Mouse (Mus musculus) hindbrain, embryonic 11.5 days (tissue): Measurements from ENCODE around the gene Mindy2. TPM values are rescaled to one million over a fixed set of nuclear protein-coding genes. Genes with fewer than 3 reads are reported as not detected.

Source experiments
- ATAC-seq: fragments of 200-750 bp; cut with Nextera tagmentation; 2 replicates; pipeline ENCODE4 v1.8.0; 2017; ENCODE audit warnings: mild to moderate bottlenecking, moderate TSS enrichment, moderate library complexity; ENCODE audit not compliant: low FRiP score
- DNase-seq: peaks from one replicate; pipeline ENCODE4 v3.0.0-alpha.2; 2015; ENCODE audit warnings: low spot score
- H3K27ac ChIP-seq: fragments of 300-500 bp; sonication (generic); 2 replicates; pipeline ENCODE4 v1.5.1; 2014; ENCODE audit warnings: mild to moderate bottlenecking, low read depth, low read length
- H3K27me3 ChIP-seq: fragments of 300-500 bp; sonication (generic); 2 replicates; pipeline ENCODE4 v1.6.1; 2014; ENCODE audit warnings: mild to moderate bottlenecking, low read length, moderate library complexity, mixed read lengths; ENCODE audit not compliant: control insufficient read depth, insufficient read depth
- H3K36me3 ChIP-seq: fragments of 300-500 bp; sonication (generic); 2 replicates; pipeline ENCODE4 v1.6.1; 2014; ENCODE audit warnings: mild to moderate bottlenecking, low read length, moderate library complexity, mixed read lengths; ENCODE audit not compliant: control insufficient read depth, insufficient read depth
- H3K4me1 ChIP-seq: fragments of 300-500 bp; sonication (generic); replicated peaks from 2 replicates; pipeline ENCODE4 v1.6.1; 2014; ENCODE audit warnings: low read length, mixed read lengths; ENCODE audit not compliant: control insufficient read depth, insufficient read depth
- H3K4me2 ChIP-seq: fragments of 300-500 bp; sonication (generic); replicated peaks from 2 replicates; pipeline ENCODE4 v1.6.1; 2014; ENCODE audit warnings: mild to moderate bottlenecking, low read depth, low read length
- H3K4me3 ChIP-seq: fragments of 300-500 bp; sonication (generic); 2 replicates; pipeline ENCODE4 v1.5.1; 2014; ENCODE audit warnings: low read depth, low read length
- H3K9ac ChIP-seq: fragments of 300-500 bp; sonication (generic); 2 replicates; pipeline ENCODE4 v1.6.1; 2014; ENCODE audit warnings: low read depth, low read length
- H3K9me3 ChIP-seq: fragments of 300-500 bp; sonication (generic); 2 replicates; pipeline ENCODE4 v1.6.1; 2016; ENCODE audit warnings: low read length; ENCODE audit not compliant: control insufficient read depth
- WGBS: fragments of 180-500 bp; shearing (Covaris S2); extraction: QIAGEN DNeasy Blood & Tissue Kit; methylation state at CpG from one replicate; pipeline ENCODE4 v1.1.7; 2014; 5-methylcytosine and 5-hydroxymethylcytosine counted together
- polyA plus RNA-seq: library from polyadenylated mRNA; unstranded; fragments of >200 nt; fragmentation: Nextera tagmentation; extraction: Ambion mirVana; gene quantifications from 2 replicates; pipeline ENCODE4 v1.2.1, GENCODE M21; 2014

The Mindy2 gene
- polyA plus RNA-seq, 1 experiment from 2014 or later, result 11.1 TPM

DNA sequence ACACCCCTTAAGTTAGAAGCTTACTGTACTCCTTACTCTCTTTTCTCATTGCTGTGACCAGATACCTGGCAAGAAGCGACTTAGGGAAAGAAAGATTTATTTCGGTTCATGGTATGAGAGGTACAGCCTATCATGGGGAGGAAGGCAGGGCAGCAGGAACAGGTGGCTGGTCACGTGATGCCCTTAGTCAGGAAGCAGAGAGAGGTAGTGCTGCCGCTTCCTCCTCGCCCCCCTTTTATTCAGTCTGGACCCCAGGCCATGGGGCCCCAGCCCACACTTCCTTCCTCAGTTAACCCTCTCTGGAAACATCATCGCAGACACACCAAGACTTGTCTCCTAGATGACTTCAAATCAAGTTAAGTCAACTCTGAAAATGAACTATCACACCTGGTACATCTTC, 14.3 kb upstream of the Mindy2 start:
- no peak overlapping the region for H3K4me3 ChIP-seq
- H3K9me3 ChIP-seq, result no peaks in the 10 kb centered on the region
- H3K36me3 ChIP-seq, result no peaks in the 10 kb centered on the region
- no peak for ATAC-seq
- no peak overlapping the region for H3K9ac ChIP-seq
- H3K4me1 ChIP-seq, result no peaks in the 10 kb centered on the region
- no peak overlapping the region for H3K4me2 ChIP-seq
- no peak for DNase-seq
- 78% methylated on average over 6 of the region's 6 CpGs for WGBS
- H3K27me3 ChIP-seq, result no peaks in the 10 kb centered on the region
- no peak overlapping the region for H3K27ac ChIP-seq

DNA sequence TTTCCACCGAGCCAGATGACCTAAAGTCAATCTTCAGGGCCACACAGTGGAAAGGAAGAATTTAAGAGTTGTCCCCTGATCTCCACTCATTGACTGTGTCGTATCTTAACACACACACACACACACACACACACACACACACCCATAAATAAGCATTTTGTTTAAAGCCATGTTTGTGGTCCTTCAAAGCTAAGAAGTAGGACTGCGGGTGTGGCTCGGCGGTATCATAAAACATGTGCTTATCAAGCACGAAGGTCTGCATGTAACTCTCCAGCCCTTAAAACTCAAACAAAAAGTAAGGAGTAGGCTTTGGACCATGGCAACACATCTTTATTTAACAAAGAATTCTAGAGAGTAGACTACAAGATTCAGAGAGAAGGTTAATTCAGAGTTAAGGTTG, 13.4 kb upstream of the Mindy2 start:
- H3K36me3 ChIP-seq, result no peaks in the 10 kb centered on the region

DNA sequence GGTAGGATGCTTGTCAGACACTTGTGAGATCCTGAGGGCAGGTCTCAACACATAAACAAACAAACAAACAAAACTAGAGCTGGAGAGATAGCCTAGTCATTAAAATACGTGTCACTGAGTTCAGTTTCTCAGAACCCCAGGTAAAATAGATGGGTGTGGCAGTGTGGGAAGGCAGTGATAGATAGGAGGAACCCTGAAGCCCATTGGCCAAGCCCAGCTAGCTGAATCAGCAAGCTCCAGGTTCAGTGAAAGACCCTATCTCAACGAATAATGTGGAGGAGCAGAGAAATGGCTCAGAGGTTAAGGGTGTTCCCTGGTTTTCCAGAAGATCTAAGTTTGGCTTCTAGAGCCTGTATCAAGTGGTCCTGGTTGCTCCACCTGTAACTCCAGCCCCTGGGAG, 12.2 kb upstream of the Mindy2 start:
- no peak for ATAC-seq
- no peak overlapping the region for H3K9ac ChIP-seq
- no peak for DNase-seq
- 76% methylated on average over 2 of the region's 2 CpGs for WGBS
- no peak overlapping the region for H3K27ac ChIP-seq
- no peaks in the 10 kb centered on the region for H3K4me1 ChIP-seq
- no peaks in the 10 kb centered on the region for H3K27me3 ChIP-seq
- no peaks in the 10 kb centered on the region for H3K36me3 ChIP-seq
- H3K4me2 ChIP-seq, result no peak overlapping the region
- no peak overlapping the region for H3K4me3 ChIP-seq
- H3K9me3 ChIP-seq, result no peaks in the 10 kb centered on the region

More for the DNA sequence above, 13.4 kb upstream of the Mindy2 start:
- Histone ChIP-seq H3K4me2 (no peak overlapping the region), H3K27me3 (no peaks in the 10 kb centered on the region), H3K27ac (no peak overlapping the region), H3K4me3 (no peak overlapping the region), H3K9ac (no peak overlapping the region), H3K9me3 (no peaks in the 10 kb centered on the region), H3K4me1 (no peaks in the 10 kb centered on the region)
- ATAC-seq (no peak), DNase-seq (no peak)
- WGBS, result 91% methylated on average over 6 of the region's 6 CpGs

DNA sequence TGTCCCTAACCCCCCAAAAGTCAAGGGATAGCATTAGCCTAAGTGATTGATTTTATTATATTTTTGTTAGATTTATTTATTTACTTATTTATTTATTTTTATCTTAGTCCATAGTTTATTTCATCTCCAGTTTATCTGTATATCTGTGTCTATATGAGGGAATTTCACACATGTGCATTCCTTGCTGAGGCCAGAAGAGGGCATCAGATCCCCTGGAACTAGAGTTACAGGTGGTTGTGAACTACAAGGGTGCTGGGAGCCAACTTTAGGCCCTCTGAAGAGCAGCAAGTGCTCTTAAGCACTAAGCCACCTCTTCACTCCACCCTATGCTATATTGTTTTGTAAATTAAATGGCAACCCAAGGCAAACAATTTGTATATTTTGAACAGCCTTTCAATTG, 11.1 kb upstream of the Mindy2 start:
- DNase-seq, result no peak
- Histone ChIP-seq H3K27me3 (no peaks in the 10 kb centered on the region), H3K4me2 (no peak overlapping the region), H3K4me1 (no peaks in the 10 kb centered on the region), H3K9ac (no peak overlapping the region), H3K36me3 (no peaks in the 10 kb centered on the region), H3K27ac (no peak overlapping the region), H3K4me3 (no peak overlapping the region), H3K9me3 (no peaks in the 10 kb centered on the region)
- ATAC-seq, result no peak

DNA sequence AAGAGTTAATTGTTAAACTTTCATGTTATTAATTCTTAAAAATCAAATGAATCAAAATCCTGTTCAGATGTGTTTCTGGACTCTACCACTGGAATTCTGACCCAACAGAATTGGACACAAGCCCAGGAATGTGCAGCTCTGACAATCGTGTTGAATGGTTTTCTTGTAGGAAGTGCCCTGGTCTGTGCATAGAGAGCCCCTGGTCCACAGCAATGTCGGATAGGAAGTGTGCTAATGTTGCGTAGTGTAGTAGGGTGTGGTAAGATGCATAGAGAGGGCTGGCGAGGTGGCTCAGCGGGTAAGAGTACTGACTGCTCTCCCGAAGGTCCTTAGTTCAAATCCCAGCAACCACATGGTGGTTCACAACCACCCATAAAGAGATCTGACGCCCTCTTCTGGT, 9.8 kb upstream of the Mindy2 start:
- DNase-seq (no peak), ATAC-seq (no peak)
- WGBS, result 78% methylated on average over 7 of the region's 7 CpGs
- H3K36me3 ChIP-seq, result no peaks in the 10 kb centered on the region
- H3K27ac ChIP-seq, result no peak overlapping the region
- H3K4me1 ChIP-seq, result no peaks in the 10 kb centered on the region
- H3K4me2 ChIP-seq, result no peak overlapping the region
- H3K9me3 ChIP-seq, result no peaks in the 10 kb centered on the region
- H3K4me3 ChIP-seq, result no peak overlapping the region
- no peaks in the 10 kb centered on the region for H3K27me3 ChIP-seq
- H3K9ac ChIP-seq, result no peak overlapping the region

DNA sequence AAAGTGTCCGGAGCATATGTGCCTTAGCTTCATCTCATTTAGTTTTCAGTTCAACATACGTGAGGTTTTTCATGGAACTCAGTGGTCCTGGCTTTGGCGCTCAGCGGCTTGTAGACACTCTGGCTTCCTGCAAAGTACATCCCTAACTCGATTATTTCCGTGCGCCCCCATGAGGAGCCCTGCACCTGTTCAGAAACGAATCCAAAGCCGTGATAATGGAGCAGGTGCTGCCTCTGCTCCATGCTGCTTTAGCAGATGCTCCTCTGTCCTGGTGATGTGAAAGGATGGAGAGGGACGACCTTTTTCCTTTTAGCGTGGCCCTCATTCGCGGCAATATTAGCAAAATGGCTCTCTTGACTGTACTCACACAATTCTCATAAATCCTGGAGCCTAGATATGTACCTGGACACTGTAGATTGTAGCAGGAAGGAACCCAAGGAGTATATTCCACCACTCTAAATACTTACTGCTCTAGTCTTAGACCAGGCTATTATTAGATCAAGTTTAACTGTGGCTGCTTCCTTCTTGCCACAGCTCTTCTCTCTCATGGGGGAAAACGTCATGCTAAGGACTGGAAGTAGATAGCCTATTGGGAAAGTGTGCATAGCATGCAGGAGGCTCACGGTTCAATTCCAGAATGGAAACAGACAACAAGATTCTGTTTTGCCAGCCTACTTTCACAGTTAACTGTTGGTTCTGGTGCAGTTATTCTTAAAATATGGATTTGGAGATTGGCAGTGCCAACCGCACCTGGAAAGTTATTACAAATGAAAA, 8.6 kb upstream of the Mindy2 start:
- no peak for ATAC-seq
- H3K4me2 ChIP-seq, result no peak overlapping the region
- no peak overlapping the region for H3K9ac ChIP-seq
- H3K9me3 ChIP-seq, result no peaks in the 10 kb centered on the region
- H3K27me3 ChIP-seq, result no peaks in the 10 kb centered on the region
- H3K27ac ChIP-seq, result no peak overlapping the region
- H3K36me3 ChIP-seq, result no peaks in the 10 kb centered on the region
- no peak for DNase-seq
- no peaks in the 10 kb centered on the region for H3K4me1 ChIP-seq
- no peak overlapping the region for H3K4me3 ChIP-seq
- WGBS, result 75% methylated on average over 16 of the region's 16 CpGs

DNA sequence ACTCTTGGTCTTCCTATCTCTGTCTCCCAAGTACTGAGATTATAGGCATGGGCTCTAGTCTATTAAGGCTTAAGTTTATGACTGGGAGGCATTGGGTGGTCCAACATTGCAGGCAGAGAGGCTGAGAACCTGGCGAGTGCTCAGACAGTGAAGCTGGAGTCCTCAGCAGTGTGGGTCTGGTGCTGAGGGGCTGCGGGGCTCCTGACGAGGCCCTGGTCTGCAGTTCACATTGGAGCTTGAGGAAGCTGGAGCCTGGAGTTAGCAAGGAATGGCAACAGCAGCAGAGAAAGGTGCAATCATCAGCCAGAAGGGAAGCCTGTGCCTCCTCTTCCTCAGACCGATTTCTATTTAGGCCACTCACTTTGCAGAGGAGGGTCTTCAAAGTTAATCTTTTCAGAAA, 7.9 kb upstream of the Mindy2 start:
- WGBS, result 78% methylated on average over 4 of the region's 4 CpGs
- Histone ChIP-seq H3K9ac (no peak overlapping the region), H3K4me2 (no peak overlapping the region), H3K9me3 (no peaks in the 10 kb centered on the region), H3K27ac (no peak overlapping the region), H3K4me1 (no peaks in the 10 kb centered on the region), H3K27me3 (no peaks in the 10 kb centered on the region), H3K4me3 (no peak overlapping the region), H3K36me3 (no peaks in the 10 kb centered on the region)
- ATAC-seq (no peak), DNase-seq (no peak)

DNA sequence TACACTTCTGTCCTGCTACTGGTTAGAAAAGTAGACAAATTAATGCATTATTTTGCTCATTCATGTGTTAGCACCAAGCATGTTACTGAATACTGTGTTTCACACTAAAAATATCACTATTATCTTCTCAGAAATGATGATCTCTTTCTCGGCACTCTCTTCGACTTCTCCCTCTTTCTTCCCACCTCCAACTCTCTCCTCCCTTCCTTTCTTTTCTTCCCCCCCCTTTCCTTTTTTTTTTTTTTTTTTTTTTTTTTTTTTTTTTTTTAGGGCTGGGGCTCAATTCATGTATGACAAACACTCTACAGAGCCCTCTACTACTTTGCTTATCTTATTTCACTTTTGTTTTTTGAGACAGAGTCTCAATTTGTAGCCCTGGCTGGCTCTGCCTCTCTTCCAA, 1.3 kb upstream of the Mindy2 start:
- ATAC-seq, result no peak
- 62% methylated on average over 2 of the region's 2 CpGs for WGBS
- Histone ChIP-seq H3K9ac (no peak overlapping the region), H3K36me3 (no peaks in the 10 kb centered on the region), H3K9me3 (no peaks in the 10 kb centered on the region), H3K27me3 (no peaks in the 10 kb centered on the region), H3K4me1 (no peaks in the 10 kb centered on the region), H3K4me2 (no peak overlapping the region), H3K27ac (no peak overlapping the region), H3K4me3 (no peak overlapping the region)
- DNase-seq, result no peak

DNA sequence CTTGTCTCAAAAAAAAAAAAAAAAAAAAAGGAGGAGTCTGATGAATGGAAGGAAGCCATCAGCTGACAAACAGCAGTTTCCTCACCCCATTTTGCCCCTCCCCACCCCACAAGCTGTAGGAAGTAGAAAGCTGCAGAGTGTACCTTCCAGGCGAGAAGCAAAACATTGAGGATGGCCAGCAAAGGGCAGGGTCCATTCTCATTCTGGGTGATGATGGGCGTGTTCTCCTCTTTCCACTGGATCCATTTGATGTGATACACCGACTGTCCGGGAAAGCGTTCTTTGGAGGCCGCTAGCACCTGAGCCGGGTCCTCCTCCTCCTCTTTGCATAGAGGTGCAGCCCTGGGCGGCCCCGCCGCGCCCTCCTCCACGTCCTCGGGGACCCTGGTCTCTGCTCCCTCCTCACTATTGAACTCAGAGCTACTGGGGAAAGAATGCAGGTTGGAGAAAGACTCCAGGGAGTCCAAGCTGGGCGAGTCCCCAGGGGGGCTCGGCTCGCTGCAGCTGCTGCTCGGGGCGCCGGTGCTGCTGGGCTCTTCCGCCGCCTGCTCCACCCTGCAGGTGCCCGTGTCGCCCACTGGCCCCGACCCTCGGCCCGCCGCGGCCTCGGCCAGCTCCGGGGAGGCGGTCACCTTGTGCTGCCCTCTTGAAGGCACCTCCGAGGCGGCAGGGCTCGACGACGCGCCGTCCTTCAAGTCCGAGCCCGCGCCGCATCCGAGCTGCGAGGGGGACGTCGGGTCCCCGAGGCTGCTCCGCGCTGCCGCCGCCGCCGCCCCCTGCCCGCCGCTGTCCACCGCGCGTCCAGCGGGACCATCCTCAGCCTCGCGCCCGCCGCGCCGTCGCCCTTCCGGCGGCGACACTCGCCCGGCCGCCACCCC, 605 bp downstream of the Mindy2 start, which contains the start of gene Gm10642:
Gm10642 (plus strand) TSS at position 122 of the 878 bp plus-strand sequence.
- Histone ChIP-seq H3K9me3 (no peaks in the 10 kb centered on the region), H3K27ac (peak within 1 kb of the TSS; percentile 91), H3K27me3 (no peaks in the 10 kb centered on the region), H3K36me3 (no peaks in the 10 kb centered on the region), H3K9ac (peak within 1 kb of the TSS; percentile 85), H3K4me1 (no peaks in the 10 kb centered on the region), H3K4me2 (peak within 1 kb of the TSS; percentile 89), H3K4me3 (peak within 1 kb of the TSS; percentile 88)
- DNase-seq (peak; percentile 59), ATAC-seq (peak; percentile 69)
- under 1% methylated on average over 72 of the region's 72 CpGs for WGBS
